Mouse (Mus musculus): ENCODE data around the gene Pnck.

The Pnck gene

GRCm38 (mm10) chrX:73659575-73660283 lies at the start of gene Pnck:
TSS of gene Pnck (minus strand) at chrX:73660117.
- peak; percentile 65 for DNase-seq

DNA sequence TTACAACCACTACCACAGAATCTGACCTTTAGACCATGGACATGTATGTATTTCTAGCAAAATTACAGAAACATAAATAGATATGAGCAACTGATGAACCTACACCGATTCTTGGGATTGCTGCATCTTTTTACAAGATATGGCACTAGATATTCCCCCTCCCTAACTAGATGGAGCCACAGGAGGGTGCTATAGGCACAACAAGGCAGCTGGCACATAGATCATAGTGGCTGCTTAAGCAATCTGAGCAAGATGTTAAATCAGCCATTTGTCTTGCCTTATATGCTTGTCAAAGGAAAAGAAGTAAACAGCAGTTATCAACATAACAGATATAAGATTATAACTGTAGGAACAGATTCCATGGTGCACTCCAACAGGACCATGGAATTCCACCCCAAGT lies 40.6 kb upstream of the Pnck start:
- peak; percentile 6 for DNase-seq

DNA sequence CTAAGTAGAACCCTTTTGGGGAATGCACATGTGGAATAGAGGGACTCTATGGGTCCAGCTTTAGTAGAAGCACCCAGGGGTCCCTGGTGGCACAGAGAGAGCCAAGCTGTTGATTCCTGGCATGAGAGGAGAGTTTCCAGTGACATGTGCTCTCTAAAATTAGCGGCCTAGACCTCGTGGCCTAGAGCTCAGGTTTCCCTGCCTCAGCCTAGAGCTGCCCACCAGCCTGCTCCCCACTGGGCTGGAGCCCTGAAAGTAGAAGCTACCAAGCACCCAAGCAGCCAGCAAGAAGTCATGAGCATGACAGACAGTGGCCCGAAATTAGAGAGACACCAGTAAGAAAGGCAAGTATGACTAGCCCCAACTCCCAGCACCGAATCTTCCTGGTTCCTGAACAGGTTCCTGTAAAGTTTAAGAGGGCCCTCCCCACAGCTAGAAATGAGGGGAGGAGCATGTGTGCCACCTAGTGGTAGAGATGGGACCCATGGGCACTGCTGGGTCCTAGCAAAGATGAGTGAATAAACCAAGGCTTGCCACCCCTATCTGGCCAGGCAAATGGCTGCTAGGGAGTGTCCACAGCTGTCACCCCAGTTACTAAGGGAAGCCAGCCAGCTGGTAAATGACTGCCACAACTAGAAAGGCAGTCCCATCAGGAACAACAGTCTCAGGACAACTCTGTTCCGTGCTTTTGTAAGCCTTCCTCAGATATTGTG lies 31.2 kb upstream of the Pnck start:
- DNase-seq = peak; percentile 56

DNA sequence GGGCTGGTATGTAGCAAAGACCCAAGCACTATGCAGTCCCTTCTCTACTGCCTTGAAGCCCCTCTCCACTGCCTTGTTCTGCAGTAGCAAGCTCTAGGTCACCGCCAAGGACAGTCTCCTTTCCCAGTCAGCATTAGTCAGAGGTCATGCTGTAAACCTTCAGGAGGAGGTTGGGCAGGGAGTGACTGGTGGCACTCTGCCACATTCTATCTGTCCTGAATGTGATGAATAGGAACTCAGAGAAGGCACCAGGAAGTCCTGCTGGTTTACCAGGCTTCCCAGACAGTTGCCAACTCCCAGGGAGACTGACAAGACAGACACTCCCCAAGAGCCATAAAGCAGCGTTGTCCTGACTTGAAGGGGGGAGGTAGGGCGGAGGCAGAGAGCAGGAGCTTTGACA lies 25.7 kb upstream of the Pnck start:
- no peak for DNase-seq

DNA sequence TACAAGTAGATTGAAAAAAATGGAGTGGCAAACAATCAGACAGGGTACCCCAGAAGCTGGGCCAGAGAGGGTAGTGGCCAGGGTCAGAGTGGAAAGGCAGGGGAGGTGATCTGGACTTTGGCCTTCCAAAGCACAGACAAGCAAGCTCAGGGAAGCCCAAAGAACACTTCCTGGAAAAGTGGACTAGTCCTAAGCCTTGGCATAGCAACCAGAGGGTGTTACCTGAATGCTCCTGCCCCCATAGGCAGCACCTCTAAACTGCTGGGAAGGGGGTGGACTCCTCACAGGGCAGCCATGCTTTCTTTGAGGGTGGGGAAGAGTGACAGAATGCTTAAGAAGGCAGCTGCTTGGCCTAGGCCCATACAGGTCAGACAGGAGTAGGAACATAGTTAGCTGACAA lies 25.1 kb upstream of the Pnck start:
- DNase-seq = no peak

- no peak for DNase-seq
These were observed 24.2 kb upstream of the Pnck start for GRCm38 (mm10) chrX:73684156-73684555.

DNA sequence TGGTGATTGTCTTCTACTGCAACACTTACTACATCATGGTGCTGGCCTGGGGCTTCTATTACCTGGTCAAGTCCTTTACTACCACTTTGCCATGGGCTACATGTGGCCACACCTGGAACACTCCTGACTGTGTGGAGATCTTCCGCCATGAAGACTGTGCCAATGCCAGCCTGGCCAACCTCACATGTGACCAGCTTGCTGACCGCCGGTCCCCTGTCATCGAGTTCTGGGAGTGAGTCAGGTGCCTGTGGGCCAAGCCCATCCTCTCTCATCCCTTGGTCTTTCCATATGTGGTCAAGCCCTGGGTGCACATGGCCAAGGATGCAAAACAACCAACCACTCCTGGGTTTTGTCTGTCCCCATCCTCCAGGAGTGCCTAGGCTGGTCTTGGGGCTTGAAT lies 16.8 kb upstream of the Pnck start:
- DNase-seq = no peak

- no peak for DNase-seq
These were observed 15.3 kb upstream of the Pnck start for GRCm38 (mm10) chrX:73675231-73675630.

GRCm38 (mm10) chrX:73673968-73674661 lies 14.2 kb upstream of the Pnck start:
- DNase-seq = peak; percentile 72

- DNase-seq = no peak
These were observed 13.7 kb upstream of the Pnck start for GRCm38 (mm10) chrX:73673619-73673967.

GRCm38 (mm10) chrX:73672879-73673618 lies 13.1 kb upstream of the Pnck start, which contains the start of gene Slc6a8:
TSS of gene Slc6a8 (plus strand) at chrX:73673150.
- peak; percentile 87 for DNase-seq

DNA sequence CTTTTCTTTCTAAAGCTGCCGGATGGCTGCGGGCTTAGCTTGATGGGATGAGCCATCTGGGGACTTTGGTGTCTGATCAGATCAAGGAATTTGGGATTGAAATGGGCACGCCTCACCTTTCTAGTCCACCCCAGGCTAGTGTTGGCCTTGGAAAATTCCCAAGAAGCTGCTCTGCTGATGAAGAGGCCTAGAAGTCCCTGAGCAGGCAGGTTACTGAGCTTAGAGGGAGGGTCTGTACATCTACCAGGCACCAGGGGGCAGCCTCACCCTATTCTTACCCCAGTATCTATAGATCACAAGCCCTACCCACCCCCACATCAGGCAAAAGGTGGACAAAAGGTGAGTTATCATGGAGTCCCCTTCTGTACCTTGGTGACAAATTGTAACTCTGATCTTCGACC lies 12.1 kb upstream of the Pnck start:
- DNase-seq = peak; percentile 78

GRCm38 (mm10) chrX:73663143-73663542 lies 3.2 kb upstream of the Pnck start:
- peak; percentile 37 for DNase-seq

DNA sequence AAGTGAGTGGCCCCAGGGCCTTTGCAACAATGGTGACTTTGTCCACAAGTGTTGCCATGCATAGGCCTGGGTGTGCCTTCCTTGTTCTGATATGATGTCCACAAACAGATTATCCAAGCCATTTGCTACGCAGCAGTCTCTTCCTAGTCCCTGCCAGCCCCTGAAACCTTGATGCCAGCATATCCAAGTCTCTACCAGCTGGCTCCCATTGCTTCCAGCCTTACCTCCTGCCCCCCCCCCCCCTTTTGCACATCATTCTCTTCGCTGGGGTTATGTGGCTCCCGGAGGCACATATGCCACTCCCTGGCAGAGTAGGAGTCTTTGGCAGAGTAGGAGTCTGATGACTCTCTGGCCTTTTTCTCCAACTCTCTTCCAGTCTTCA lies 358 bp upstream of the Pnck start:
- no peak for DNase-seq

DNA sequence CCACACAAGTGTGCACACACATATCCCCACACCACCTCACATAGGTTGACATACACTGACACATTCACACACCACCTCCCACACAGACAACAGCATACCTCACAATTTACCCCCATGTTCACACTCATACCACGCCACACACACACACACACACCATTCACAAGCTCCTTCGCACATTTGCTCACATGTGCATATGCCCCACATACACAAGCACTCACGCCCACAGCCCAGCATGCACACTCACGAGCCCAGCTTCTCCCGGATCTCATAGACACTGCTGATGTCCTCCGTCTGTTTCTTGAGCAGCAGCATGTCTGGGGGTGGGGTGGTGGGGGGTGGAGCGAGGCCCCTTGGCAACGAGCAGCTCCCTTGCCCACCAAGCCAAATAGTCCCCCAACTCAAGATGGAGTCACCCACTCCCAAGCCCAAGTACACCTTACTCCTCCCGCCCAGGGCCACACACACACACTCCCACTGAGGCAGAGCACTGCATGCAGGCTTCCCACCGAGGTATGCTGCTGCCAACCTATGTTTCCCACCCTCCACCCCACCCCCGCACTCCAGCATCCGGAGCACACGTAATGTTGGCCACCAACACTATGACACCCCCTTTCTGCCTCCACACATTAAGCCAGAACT lies 862 bp downstream of the Pnck start:
- DNase-seq = peak; percentile 12

GRCm38 (mm10) chrX:73658391-73658790 lies 1.5 kb downstream of the Pnck start:
- no peak for DNase-seq

- peak; percentile 50 for DNase-seq
These were observed 4.4 kb downstream of the Pnck start for GRCm38 (mm10) chrX:73655529-73655928.

DNA sequence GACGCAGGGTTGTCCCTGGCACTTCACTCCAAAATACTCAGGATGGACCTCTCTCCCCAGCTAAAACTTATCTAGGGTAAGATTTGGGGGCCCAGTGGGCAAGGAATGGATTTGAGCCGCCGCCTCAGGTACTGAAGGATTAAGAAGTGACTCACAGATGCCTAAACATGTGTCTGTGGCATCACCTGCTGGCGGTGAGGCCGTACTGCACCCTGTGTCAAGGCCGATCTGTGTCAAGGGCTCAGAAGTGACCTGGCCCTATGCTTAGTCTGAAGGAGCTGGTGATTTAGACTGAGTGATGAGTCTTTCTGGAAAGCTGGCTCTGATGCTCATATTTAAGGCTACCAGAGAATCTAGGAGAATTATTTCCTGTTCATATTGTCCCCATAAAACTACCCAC lies 5.7 kb downstream of the Pnck start:
- DNase-seq = peak; percentile 80

DNA sequence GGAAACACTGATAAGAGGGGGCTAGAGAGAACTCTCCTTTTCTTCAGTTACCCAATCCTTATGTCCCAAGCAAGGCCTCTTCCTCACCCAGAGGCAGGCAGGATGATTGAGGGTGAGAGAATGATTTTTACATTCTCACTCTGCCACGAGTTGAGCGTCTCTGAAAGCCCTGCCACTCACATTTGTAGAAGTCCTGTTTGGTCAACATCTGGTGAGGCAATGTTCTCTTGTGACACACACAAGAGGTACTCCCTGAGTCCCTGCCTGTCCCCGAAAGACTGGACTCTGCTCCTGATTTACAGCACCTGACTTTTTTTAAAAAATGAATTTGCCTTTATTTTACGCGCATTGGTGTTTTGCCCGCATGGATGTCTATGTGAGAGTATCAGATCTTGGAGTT lies 6.5 kb downstream of the Pnck start:
- no peak for DNase-seq

- no peak for DNase-seq
These were observed 9.0 kb downstream of the Pnck start for GRCm38 (mm10) chrX:73650869-73651268.

DNA sequence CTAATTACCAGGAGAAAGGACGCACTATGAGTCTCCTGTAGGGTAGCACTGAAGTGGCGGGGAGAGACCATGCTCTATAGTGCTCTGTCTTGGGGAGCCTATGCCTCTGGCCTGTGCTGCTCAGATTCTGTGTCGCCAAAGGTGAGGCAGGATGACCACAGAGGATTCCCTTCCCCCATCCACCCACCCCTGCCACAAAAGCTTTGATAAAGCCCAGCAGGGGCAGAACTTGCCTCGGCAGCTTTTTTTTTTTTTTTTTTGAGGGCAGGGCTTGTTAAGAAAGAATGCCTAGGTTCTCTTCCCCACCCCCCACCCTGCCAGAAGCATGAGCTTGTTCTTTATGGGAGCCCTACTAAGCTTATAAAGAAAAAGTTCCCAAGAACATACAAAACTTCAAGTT lies 14.8 kb downstream of the Pnck start:
- no peak for DNase-seq

DNA sequence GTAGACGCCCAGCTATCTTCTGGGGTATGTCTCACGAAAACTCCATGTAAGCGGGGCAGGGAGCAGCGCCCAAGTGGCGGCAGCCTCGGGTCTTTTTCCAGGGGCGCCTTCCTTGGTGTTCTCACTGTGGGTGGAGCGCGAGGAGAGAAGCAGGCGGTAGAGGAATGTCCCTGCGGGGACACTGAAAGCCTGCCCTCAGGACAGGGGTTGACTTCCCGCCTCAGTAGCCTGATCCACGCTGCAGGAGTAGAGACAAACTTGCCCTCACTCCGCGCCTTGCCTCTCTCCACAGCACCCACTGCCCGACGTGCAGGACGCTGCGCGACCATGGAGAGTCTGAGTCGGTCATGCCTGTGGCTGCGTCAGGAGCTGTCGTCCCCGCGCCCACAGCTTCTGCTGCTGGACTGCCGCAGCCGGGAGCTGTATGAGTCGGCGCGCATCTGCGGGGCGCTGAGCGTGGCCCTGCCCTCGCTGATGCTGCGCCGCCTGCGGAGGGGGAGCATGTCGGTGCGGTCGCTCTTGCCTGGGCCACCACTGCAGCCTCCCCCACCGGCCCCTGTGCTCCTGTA lies 19.9 kb downstream of the Pnck start:
- peak; percentile 49 for DNase-seq
